Mouse (Mus musculus) MEL-GATA-1-ER (cell line): ENCODE data around the gene Erbb4.
"Not testable (repeated sequence)": the region's sequence is repeated elsewhere in the genome, so short reads cannot be mapped to it uniquely, and the experiment has no call there.

Source experiments
- DNase-seq: peaks from one replicate; pipeline ENCODE4 v3.0.0-alpha.2; 2012; ENCODE audit warnings: low read depth; ENCODE audit errors: extremely low read depth

Gene Erbb4

GRCm38 (mm10) chr1:68872976-68873634 lies 234.8 kb downstream of the Erbb4 start:
- DNase-seq: no peak

DNA sequence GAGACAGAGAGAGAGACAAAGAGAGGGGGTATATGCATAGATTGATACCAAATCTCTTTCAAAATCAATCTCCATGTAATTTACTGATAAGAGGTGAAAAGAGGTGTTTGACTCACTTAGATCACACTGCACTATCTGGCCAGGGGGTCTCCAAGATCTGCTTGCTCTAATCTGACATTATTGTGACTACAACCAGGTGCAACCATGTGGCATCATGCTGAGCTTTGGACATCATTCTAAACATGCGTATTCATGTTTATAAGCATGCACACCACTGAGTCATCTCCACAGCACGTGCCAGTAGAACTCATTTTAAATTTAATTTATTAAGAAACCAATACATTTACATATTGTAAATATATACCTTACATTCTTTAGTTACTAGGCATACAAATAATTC lies 247.5 kb downstream of the Erbb4 start:
- no peak for DNase-seq

- no peak for DNase-seq
Measured at GRCm38 (mm10) chr1:68859480-68859879, 248.4 kb downstream of the Erbb4 start.

- DNase-seq: no peak
Measured at GRCm38 (mm10) chr1:68839352-68839751, 268.5 kb downstream of the Erbb4 start.

- DNase-seq: no peak
Measured at GRCm38 (mm10) chr1:68834686-68835085, 273.2 kb downstream of the Erbb4 start.

DNA sequence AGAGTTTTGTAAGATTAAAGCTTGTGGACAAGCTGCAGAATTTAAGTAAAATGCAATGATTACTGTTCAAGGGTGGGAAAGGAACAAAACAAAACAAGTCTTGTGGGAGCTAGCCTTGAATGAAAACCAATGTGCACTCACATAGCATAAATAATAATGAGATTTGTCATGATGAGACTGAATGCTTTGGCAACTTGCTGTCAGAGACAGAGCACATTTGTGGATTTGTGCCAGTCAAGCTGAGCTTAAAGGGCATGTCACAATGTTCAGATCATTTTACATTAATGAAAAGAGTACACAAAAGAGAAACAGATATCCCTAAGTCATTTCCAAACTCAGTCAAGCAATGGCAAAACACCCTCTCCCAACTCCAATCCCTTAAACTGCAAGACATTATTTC lies 275.8 kb downstream of the Erbb4 start:
- no peak for DNase-seq

DNA sequence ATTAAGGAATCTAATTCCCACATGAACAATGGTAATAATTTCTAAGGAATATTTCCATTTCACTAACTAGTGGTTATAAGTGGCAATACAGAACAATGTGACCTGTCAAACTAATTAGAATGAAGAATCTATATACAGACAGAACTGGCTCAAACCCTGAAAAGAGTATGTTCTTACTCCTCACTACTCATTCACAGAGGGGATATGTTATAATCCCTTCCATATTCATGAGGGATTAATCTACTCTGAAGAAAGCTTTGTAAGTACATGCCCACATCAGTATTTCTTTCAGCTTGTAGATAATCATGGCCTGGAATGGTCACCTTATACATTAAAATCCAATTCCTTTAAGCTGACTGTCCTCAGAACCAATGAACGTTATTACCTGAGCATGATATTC lies 276.3 kb downstream of the Erbb4 start:
- no peak for DNase-seq

DNA sequence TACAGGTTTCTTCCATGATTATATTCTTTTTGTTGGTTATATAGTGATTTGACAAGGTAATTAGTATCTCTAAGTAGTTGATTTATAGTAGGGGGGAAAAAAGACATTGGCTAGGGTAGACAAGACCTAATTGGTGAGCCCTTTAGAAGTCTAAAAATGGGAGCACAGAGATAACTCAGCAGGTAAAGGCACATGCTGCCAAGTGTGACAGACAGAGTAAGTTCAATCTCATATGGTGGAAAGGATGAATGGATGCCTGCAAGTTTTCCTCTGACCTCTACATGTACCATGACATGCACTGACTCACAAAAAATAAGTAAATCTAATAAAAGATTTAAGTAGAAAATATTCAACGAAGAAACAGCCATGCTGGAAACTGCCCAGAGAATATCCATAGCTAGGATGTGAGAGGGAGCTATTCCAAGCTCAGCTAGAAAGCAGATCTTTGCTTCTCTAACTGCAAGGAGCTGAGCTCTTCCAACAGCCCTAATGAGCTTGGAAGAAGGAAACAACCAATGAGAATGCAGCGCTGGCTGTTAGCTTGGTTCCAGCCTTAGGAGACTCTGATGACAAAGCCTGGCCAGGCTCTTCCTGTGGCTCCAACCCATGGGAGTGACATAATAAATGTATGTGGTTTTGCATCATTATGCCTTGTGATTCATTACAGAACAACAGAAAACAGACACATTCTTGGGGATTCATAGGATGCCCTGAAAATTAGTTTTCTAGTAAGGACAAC lies 277.2 kb downstream of the Erbb4 start:
- DNase-seq: no peak

- no peak for DNase-seq
Measured at GRCm38 (mm10) chr1:68823116-68823644, 284.7 kb downstream of the Erbb4 start.

DNA sequence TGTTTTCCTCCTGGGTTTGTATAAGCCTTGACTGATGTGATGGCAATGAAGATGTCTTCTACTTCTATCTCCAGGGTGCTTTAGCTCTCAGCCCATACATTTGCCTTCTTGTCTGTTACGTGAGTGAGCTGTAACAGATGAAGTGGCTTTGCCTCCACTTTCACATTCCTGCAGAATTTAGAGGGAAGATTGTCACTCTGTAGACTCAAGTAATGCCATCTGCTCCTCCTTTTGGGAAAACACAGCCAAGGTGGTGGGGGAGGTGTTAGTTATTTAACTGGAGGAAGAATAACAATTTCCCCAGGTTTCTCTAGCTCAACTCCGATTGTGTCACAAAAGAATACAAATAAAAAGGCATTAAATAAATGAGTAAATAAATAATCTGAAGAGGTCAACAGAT lies 301.1 kb downstream of the Erbb4 start:
- DNase-seq: no peak

- no peak for DNase-seq
Measured at GRCm38 (mm10) chr1:68787409-68788015, 320.3 kb downstream of the Erbb4 start.

DNA sequence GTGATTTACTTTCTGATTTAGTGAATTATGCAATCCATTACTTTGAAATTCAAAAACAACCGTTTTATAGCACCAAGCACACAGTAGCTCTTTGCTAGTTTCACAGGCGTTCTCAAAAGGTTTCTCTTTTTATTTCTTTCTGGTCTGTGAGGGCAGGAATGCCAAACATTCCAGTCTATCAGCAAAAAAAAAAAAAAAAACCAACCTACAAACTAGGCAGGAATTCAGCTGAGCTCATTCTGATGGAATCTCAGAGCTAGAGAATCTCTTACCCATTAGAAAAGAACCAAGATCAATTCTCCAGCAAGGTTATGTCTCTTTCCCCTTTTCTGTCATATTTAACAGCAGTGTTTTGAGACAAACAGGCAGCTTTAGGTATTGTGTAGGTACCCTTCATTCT lies 327.2 kb downstream of the Erbb4 start:
- no peak for DNase-seq

DNA sequence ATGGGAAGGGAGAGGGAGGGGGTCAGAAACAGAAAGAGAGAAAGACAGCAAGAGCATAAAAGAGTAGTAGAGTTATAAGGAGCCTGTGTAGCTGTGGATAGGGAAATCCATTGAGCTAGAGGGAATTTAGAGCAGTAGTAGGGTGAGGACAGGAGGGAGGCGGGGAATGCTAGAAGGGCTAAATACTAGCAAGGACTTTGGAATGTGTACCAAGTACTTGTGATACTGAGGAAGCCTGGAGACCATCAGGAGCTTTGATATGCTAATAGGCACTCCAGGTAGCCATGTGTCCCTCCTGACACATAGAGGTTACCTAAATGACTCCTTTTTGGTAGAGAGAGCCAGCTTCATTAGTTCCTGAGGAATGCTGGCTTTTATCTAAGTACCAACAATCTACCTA lies 327.8 kb downstream of the Erbb4 start:
- no peak for DNase-seq

DNA sequence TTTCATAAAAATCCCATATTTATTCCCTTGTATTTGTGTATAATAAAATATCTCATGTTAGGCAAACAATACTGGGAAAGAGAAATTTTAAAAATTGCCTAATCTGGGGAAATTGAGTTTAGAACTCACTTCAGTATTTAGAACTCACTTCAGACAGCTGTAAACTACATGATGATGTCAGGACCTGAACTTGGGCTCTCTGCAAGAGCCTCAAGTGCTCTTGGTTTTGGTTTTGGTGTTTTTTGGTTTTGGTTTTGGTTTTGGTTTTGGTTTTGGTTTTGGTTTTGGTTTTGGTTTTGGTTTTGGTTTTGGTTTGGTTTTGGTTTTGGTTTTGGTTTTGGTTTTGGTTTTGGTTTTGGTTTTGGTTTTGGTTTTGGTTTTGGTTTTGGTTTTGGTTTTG lies 341.8 kb downstream of the Erbb4 start:
- not testable (repeated sequence) for DNase-seq

- DNase-seq: no peak
Measured at GRCm38 (mm10) chr1:68762456-68762855, 345.4 kb downstream of the Erbb4 start.

DNA sequence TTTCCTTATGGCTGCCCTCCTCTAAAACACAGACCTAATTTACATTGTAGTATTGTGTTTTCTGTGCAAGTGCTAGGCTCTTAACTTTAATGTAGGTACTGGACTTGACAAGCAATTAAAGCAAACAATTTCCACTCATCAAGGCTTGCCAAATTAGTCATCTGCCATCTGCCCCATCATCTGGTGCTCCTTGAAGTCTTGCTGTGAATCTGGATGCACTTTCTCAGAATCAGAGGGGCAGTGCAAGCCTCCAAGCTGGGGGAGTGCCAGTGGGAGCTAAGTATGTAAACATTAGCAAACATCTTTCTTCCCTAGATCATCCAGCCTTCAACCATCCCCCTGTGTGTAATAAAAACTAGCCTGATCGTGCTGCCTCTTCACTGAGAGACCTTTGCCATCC lies 358.9 kb downstream of the Erbb4 start:
- DNase-seq: no peak

DNA sequence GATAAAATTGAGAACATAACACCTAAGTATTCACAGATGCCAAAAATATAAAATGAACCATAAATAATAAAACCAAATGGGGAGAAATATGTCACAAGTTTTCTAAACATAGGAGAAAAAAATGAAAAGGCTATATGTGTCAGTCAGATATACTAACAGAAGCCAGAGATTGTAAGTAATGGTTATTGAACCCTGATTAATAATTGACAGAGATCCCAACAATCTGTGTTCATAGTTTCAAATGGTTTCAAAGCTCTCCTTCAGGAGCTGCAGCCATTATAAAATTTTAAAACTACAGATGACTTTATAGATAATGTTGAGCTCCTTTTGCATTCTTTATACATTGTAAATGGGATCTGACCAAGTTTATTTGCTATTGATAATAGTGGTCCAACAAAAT lies 426.4 kb downstream of the Erbb4 start:
- DNase-seq: no peak

DNA sequence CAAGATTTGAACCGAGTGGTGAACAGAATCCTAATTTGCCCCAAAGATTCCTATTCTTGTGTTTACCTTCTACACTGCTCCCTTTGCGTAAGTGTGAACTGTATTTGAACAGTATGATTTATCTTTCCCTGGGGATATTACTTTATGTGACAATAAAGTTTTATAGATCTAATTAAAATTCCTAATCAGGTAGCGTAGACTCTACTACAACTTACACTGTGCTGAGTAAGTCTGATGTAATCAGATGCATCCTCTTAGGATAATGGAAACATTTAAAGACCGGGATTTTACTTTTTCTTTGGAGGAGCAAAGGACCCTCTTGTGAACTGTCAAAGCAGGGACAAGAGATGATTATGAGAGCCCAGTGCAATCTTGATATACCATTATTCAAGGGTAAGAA lies 433.2 kb downstream of the Erbb4 start:
- DNase-seq: no peak

DNA sequence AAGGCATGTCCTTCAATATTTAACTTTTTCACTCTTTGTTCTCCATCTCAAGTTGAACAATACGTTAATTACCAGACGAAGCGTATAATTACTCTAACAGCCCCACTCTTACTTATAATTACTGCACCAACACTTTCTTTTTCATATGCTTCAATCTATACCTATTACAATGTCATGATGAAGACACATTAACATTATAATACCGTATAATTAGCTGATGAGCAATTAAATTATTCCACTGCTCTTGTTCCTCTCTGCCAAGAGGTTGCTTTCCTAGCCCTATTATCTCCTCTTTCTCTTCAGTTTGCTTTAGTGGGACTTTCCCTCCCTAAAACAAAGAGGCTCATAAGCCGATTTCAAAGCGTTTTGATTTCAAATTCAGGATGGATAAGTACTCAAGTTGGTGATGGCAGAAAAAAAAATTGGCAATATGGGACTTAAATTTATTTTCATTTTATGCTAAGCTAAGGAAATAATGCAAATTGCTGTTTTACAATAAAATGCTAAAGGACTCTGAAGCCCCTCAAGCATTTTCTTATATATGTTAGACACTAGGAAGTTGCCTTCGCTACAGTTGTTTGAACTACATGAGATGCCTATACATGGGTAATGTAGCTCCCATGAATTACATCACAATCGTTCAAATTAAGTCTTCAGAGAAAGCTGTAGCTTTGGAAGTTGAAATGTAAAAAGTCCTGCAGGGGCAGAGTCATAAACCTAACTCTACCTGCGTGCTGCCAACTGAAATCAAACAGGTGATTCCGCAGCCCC lies 440.8 kb downstream of the Erbb4 start:
- DNase-seq: no peak

DNA sequence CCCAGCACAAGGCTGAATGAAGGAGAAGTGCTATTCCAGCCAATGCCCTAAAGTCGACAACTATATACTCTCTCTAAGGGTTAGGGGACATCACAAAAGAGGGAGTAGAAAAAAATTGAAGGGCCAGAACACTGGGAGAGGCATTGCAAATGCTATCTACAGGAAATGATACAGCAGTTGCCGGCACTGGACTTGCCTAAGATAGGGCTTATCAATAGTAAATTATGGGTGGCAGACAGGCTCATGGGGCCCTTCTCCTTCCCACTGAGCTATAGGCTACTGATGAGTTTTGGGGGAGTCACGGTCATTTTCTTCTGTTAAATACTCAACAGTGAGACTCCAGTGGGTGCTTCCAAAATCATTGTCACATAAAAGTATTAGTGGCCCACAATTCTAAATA lies 517.4 kb downstream of the Erbb4 start:
- no peak for DNase-seq

- DNase-seq: no peak
Measured at GRCm38 (mm10) chr1:68573851-68574540, 533.9 kb downstream of the Erbb4 start.
